Mouse (Mus musculus): ENCODE data around the gene Rpa1. TPM values are rescaled to one million over a fixed set of nuclear protein-coding genes. Genes with fewer than 3 reads are reported as not detected.

Rpa1 gene
- polyA plus RNA-seq, 1 experiment from 2014 or later, result 44.7 TPM

DNA sequence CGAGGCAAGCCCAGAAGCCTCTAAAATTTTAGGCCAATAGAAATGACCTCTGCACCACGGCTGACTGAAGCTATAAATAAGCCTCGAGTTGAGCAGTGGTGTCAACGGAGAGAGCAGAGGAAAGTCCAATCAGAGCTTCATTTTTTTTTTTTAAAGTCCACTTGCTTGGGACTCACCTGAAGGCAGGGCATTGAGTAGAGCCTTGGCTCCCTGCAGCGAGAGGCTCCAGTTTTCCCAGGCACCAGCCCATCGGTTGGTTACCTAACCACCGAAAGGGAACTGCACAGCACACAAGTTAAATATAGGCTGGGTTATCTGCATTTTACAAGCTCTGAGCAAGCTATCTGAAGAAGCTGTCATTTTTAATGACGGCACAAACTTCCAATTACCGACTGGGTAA, 53.3 kb downstream of the Rpa1 start:
- Histone ChIP-seq H3K36me3 (ENCODE audit: insufficient read depth, low read length) (no peaks in the 10 kb centered on the region), H3K9ac (replicated peaks; ENCODE audit: low read depth) (no peak overlapping the region), H3K4me1 (ENCODE audit: insufficient read depth, low read depth, low read length) (no peaks in the 10 kb centered on the region; the same call in 1 of the 2 replicates), H3K27ac (ENCODE audit: low read length) (no peak overlapping the region), H3K4me3 (ENCODE audit: low read depth, low read length) (no peak overlapping the region), H3K9me3 (ENCODE audit: low read length) (no peaks in the 10 kb centered on the region), H3K27me3 (replicated peaks; ENCODE audit: insufficient read depth, low read length) (peaks cover 7% of the 10 kb centered on the region; the same call in 1 of the 2 replicates), H3K4me2 (replicated peaks; ENCODE audit: low read depth, low read length) (no peak overlapping the region)
- DNase-seq (ENCODE audit: low spot score) (no peak), ATAC-seq (no peak)
- WGBS, result 47% methylated on average over 9 of the region's 9 CpGs
- no peak for TF ChIP-seq EP300 (IDR thresholded peaks at IDR 0.05)
- TF ChIP-seq CTCF (IDR thresholded peaks at IDR 0.05), result no peak

GRCm38 (mm10) chr11:75293852-75294361, 54.2 kb downstream of the Rpa1 start:
- Histone ChIP-seq H3K9me3 (ENCODE audit: low read length) (no peaks in the 10 kb centered on the region), H3K4me2 (replicated peaks; ENCODE audit: low read depth, low read length) (no peak overlapping the region), H3K27me3 (replicated peaks; ENCODE audit: insufficient read depth, low read length) (peaks cover 7% of the 10 kb centered on the region; the same call in 1 of the 2 replicates), H3K4me1 (ENCODE audit: insufficient read depth, low read depth, low read length) (no peaks in the 10 kb centered on the region; the same call in 1 of the 2 replicates), H3K4me3 (ENCODE audit: low read depth, low read length) (no peak overlapping the region), H3K27ac (ENCODE audit: low read length) (no peak overlapping the region), H3K36me3 (ENCODE audit: insufficient read depth, low read length) (no peaks in the 10 kb centered on the region), H3K9ac (replicated peaks; ENCODE audit: low read depth) (no peak overlapping the region)
- WGBS, result 54% methylated on average over 21 of the region's 21 CpGs
- no peak for DNase-seq (ENCODE audit: low spot score)
- TF ChIP-seq EP300 (IDR thresholded peaks at IDR 0.05) (no peak), CTCF (IDR thresholded peaks at IDR 0.05) (no peak)
- no peak for ATAC-seq

DNA sequence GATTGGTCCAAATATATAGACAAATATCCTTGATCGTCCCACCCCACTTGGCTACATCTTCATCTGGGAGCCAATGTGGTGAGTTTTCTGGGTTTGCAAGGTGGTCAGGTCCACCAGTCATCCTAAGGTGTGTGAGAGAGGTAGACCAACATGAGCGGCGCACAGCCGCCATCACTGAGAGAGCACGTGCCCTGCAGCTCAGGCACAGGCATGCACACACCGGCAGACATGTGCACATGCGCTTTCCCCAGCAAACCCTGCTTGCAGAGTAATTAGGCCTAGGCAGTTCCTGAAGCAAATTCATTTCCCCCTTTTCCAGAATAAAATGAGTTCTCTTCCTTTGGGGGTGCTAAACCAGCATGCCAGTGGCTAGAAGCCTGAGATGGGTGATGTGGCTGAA, 55.8 kb downstream of the Rpa1 start:
- Histone ChIP-seq H3K4me3 (ENCODE audit: low read depth, low read length) (no peak overlapping the region), H3K4me1 (ENCODE audit: insufficient read depth, low read depth, low read length) (no peaks in the 10 kb centered on the region; the same call in 1 of the 2 replicates), H3K27me3 (replicated peaks; ENCODE audit: insufficient read depth, low read length) (peaks cover 7% of the 10 kb centered on the region; the same call in 1 of the 2 replicates), H3K4me2 (replicated peaks; ENCODE audit: low read depth, low read length) (no peak overlapping the region), H3K9ac (replicated peaks; ENCODE audit: low read depth) (no peak overlapping the region), H3K9me3 (ENCODE audit: low read length) (no peaks in the 10 kb centered on the region), H3K36me3 (ENCODE audit: insufficient read depth, low read length) (no peaks in the 10 kb centered on the region), H3K27ac (ENCODE audit: low read length) (no peak overlapping the region)
- DNase-seq (ENCODE audit: low spot score) (no peak), ATAC-seq (no peak)
- TF ChIP-seq CTCF (IDR thresholded peaks at IDR 0.05), result no peak
- 86% methylated on average over 7 of the region's 7 CpGs for WGBS

GRCm38 (mm10) chr11:75291389-75292215, 56.5 kb downstream of the Rpa1 start:
- Histone ChIP-seq H3K4me3 (ENCODE audit: low read depth, low read length) (no peak overlapping the region), H3K4me1 (ENCODE audit: insufficient read depth, low read depth, low read length) (no peaks in the 10 kb centered on the region; the same call in 1 of the 2 replicates), H3K9ac (replicated peaks; ENCODE audit: low read depth) (no peak overlapping the region), H3K4me2 (replicated peaks; ENCODE audit: low read depth, low read length) (no peak overlapping the region), H3K9me3 (ENCODE audit: low read length) (no peaks in the 10 kb centered on the region), H3K27ac (ENCODE audit: low read length) (no peak overlapping the region), H3K36me3 (ENCODE audit: insufficient read depth, low read length) (no peaks in the 10 kb centered on the region), H3K27me3 (replicated peaks; ENCODE audit: insufficient read depth, low read length) (peaks cover 7% of the 10 kb centered on the region; the same call in 1 of the 2 replicates)
- ATAC-seq (no peak), DNase-seq (ENCODE audit: low spot score) (no peak)
- WGBS, result 34% methylated on average over 25 of the region's 25 CpGs
- TF ChIP-seq CTCF (IDR thresholded peaks at IDR 0.05), result no peak
- no peak for TF ChIP-seq EP300 (IDR thresholded peaks at IDR 0.05)

GRCm38 (mm10) chr11:75290566-75291271, 57.4 kb downstream of the Rpa1 start:
- DNase-seq (ENCODE audit: low spot score) (peak; percentile 84), ATAC-seq (peak; percentile 75)
- no peaks in the 10 kb centered on the region for H3K36me3 ChIP-seq (ENCODE audit: insufficient read depth, low read length)
- no peak overlapping the region for H3K9ac ChIP-seq (replicated peaks; ENCODE audit: low read depth)
- H3K27ac ChIP-seq (ENCODE audit: low read length), result no peak overlapping the region
- peaks cover 7% of the 10 kb centered on the region; the same call in 1 of the 2 replicates for H3K27me3 ChIP-seq (replicated peaks; ENCODE audit: insufficient read depth, low read length)
- H3K4me1 ChIP-seq (ENCODE audit: insufficient read depth, low read depth, low read length), result no peaks in the 10 kb centered on the region; the same call in 1 of the 2 replicates
- H3K9me3 ChIP-seq (ENCODE audit: low read length), result no peaks in the 10 kb centered on the region
- WGBS, result 18% methylated on average over 6 of the region's 6 CpGs
- H3K4me2 ChIP-seq (replicated peaks; ENCODE audit: low read depth, low read length), result no peak overlapping the region
- TF ChIP-seq CTCF (IDR thresholded peaks at IDR 0.05) (peak; percentile 96), EP300 (IDR thresholded peaks at IDR 0.05) (no peak)
- no peak overlapping the region for H3K4me3 ChIP-seq (ENCODE audit: low read depth, low read length)

GRCm38 (mm10) chr11:75289120-75289519, 59.0 kb downstream of the Rpa1 start:
- no peak for ATAC-seq
- no peak overlapping the region for H3K27ac ChIP-seq (ENCODE audit: low read length)
- 55% methylated on average over 2 of the region's 2 CpGs for WGBS

More at GRCm38 (mm10) chr11:75289120-75289519, 59.0 kb downstream of the Rpa1 start:
- H3K9ac ChIP-seq (replicated peaks; ENCODE audit: low read depth), result no peak overlapping the region
- no peaks in the 10 kb centered on the region for H3K4me1 ChIP-seq (ENCODE audit: insufficient read depth, low read depth, low read length)
- no peak overlapping the region for H3K4me2 ChIP-seq (replicated peaks; ENCODE audit: low read depth, low read length)
- no peak overlapping the region for H3K4me3 ChIP-seq (ENCODE audit: low read depth, low read length)
- no peaks in the 10 kb centered on the region for H3K36me3 ChIP-seq (ENCODE audit: insufficient read depth, low read length)
- no peaks in the 10 kb centered on the region for H3K9me3 ChIP-seq (ENCODE audit: low read length)
- peaks cover 4% of the 10 kb centered on the region; the same call in 1 of the 2 replicates for H3K27me3 ChIP-seq (replicated peaks; ENCODE audit: insufficient read depth, low read length)
- no peak for TF ChIP-seq CTCF (IDR thresholded peaks at IDR 0.05)
- no peak for TF ChIP-seq EP300 (IDR thresholded peaks at IDR 0.05)
- no peak for DNase-seq (ENCODE audit: low spot score)
